Mouse (Mus musculus) midbrain, embryonic 13.5 days (tissue): ENCODE results near the gene Gpr137. TPM values are rescaled to one million over a fixed set of nuclear protein-coding genes. Genes with fewer than 3 reads are reported as not detected.
"Not testable (repeated sequence)": the region's sequence is repeated elsewhere in the genome, so short reads cannot be mapped to it uniquely, and the experiment has no call there.

ENCODE experiments used
- ATAC-seq: fragments of 200-750 bp; cut with Nextera tagmentation; 2 replicates; pipeline ENCODE4 v1.8.0; 2017; ENCODE audit warnings: mild to moderate bottlenecking, moderate TSS enrichment, moderate library complexity
- H3K27ac ChIP-seq: fragments of 300-500 bp; sonication (generic); 2 replicates; pipeline ENCODE4 v1.5.1; 2015; ENCODE audit warnings: inconsistent platforms, mild to moderate bottlenecking, moderate library complexity
- H3K27me3 ChIP-seq: fragments of 300-500 bp; sonication (generic); 2 replicates; pipeline ENCODE4 v1.6.1; 2015; ENCODE audit warnings: mild to moderate bottlenecking, inconsistent platforms
- H3K36me3 ChIP-seq: fragments of 300-500 bp; sonication (generic); 2 replicates; pipeline ENCODE4 v1.6.1; 2015; ENCODE audit warnings: mild to moderate bottlenecking, inconsistent platforms
- H3K4me1 ChIP-seq: fragments of 300-500 bp; sonication (generic); replicated peaks from 2 replicates; pipeline ENCODE4 v1.6.1; 2015; ENCODE audit warnings: inconsistent platforms
- H3K4me2 ChIP-seq: fragments of 300-500 bp; sonication (generic); replicated peaks from 2 replicates; pipeline ENCODE4 v1.6.1; 2015; ENCODE audit warnings: moderate library complexity, mild to moderate bottlenecking, inconsistent platforms
- H3K4me3 ChIP-seq: fragments of 300-500 bp; sonication (generic); replicated peaks from 2 replicates; pipeline ENCODE4 v1.5.1; 2015; ENCODE audit warnings: mild to moderate bottlenecking, inconsistent platforms
- H3K9ac ChIP-seq: fragments of 300-500 bp; sonication (generic); replicated peaks from 2 replicates; pipeline ENCODE4 v1.6.1; 2015; ENCODE audit warnings: mild to moderate bottlenecking, inconsistent platforms
- H3K9me3 ChIP-seq: fragments of 300-500 bp; sonication (generic); 2 replicates; pipeline ENCODE4 v1.6.1; 2016; ENCODE audit warnings: mild to moderate bottlenecking, inconsistent platforms
- WGBS: fragments of 180-500 bp; shearing (Covaris S2); methylation state at CpG from one replicate; pipeline ENCODE4 v1.1.7; 2015; 5-methylcytosine and 5-hydroxymethylcytosine counted together
- polyA plus RNA-seq: library from polyadenylated mRNA; unstranded; fragments of >200 nt; fragmentation: Nextera tagmentation; extraction: Ambion mirVana; gene quantifications from 2 replicates; pipeline ENCODE4 v1.2.1, GENCODE M21; 2015

Gene Gpr137
- 46.1 and 50.3 TPM in 2 replicates for polyA plus RNA-seq

GRCm38 (mm10) chr19:6942249-6942691 lies at the start of gene Gpr137:
Gpr137 (minus strand) TSS chr19:6942480.
- H3K9ac ChIP-seq, result peak within 1 kb of the TSS; percentile 96
- H3K27me3 ChIP-seq, result no peaks in the 10 kb centered on the region
- H3K27ac ChIP-seq, result peak within 1 kb of the TSS; percentile 98
- peak; percentile 85 for ATAC-seq
- peak within 1 kb of the TSS; percentile 83 for H3K4me3 ChIP-seq
- no peaks in the 10 kb centered on the region for H3K9me3 ChIP-seq
- peaks cover 13% of the 10 kb centered on the region for H3K36me3 ChIP-seq
- H3K4me1 ChIP-seq, result peaks cover 50% of the 10 kb centered on the region
- WGBS, result under 1% methylated on average over 27 of the region's 27 CpGs
- peak within 1 kb of the TSS; percentile 99 for H3K4me2 ChIP-seq

GRCm38 (mm10) chr19:6991166-6991565 lies 48.9 kb upstream of the Gpr137 start:
- ATAC-seq, result not testable (repeated sequence)

GRCm38 (mm10) chr19:6990712-6991111 lies 48.4 kb upstream of the Gpr137 start:
- Histone ChIP-seq H3K27me3 (no peaks in the 10 kb centered on the region), H3K9me3 (no peaks in the 10 kb centered on the region), H3K4me2 (no peak overlapping the region), H3K36me3 (peaks cover 5% of the 10 kb centered on the region; the same call in 1 of the 2 replicates), H3K27ac (no peak overlapping the region), H3K9ac (no peak overlapping the region), H3K4me3 (no peak overlapping the region), H3K4me1 (peaks cover 51% of the 10 kb centered on the region)
- 93% methylated on average over 6 of the region's 6 CpGs for WGBS
- ATAC-seq, result no peak

More at GRCm38 (mm10) chr19:6991166-6991565, 48.9 kb upstream of the Gpr137 start:
- H3K9me3 ChIP-seq, H3K27me3 ChIP-seq, H3K27ac ChIP-seq, H3K36me3 ChIP-seq, H3K4me2 ChIP-seq, H3K9ac ChIP-seq, H3K4me3 ChIP-seq: not testable (repeated sequence)
- 95% methylated on average over 6 of the region's 6 CpGs for WGBS
- peaks cover 50% of the 10 kb centered on the region for H3K4me1 ChIP-seq

GRCm38 (mm10) chr19:6989251-6989650 lies 47.0 kb upstream of the Gpr137 start:
- ATAC-seq, result no peak
- no peaks in the 10 kb centered on the region for H3K27me3 ChIP-seq
- no peak overlapping the region for H3K4me3 ChIP-seq
- no peak overlapping the region for H3K4me2 ChIP-seq
- no peak overlapping the region for H3K27ac ChIP-seq
- 87% methylated on average over 8 of the region's 8 CpGs for WGBS
- peaks cover 37% of the 10 kb centered on the region for H3K4me1 ChIP-seq
- peaks cover 16% of the 10 kb centered on the region for H3K36me3 ChIP-seq
- H3K9ac ChIP-seq, result no peak overlapping the region
- no peaks in the 10 kb centered on the region for H3K9me3 ChIP-seq

- H3K4me1 ChIP-seq, result peaks cover 30% of the 10 kb centered on the region
- H3K4me3 ChIP-seq, result peak overlapping the region; percentile 81
- H3K27ac ChIP-seq, result peak overlapping the region; percentile 73
- ATAC-seq, result no peak
- H3K9ac ChIP-seq, result peak overlapping the region; percentile 90
- no peaks in the 10 kb centered on the region for H3K27me3 ChIP-seq
- H3K4me2 ChIP-seq, result peak overlapping the region; percentile 93
- peaks cover 20% of the 10 kb centered on the region for H3K36me3 ChIP-seq
- no peaks in the 10 kb centered on the region for H3K9me3 ChIP-seq
- WGBS, result 9% methylated on average over 8 of the region's 8 CpGs
These were observed 45.6 kb upstream of the Gpr137 start for GRCm38 (mm10) chr19:6987904-6988285.

- peak within 1 kb of the TSS; percentile 81 for H3K4me3 ChIP-seq
- H3K9ac ChIP-seq, result peak within 1 kb of the TSS; percentile 90
- H3K4me2 ChIP-seq, result peak within 1 kb of the TSS; percentile 93
- H3K9me3 ChIP-seq, result no peaks in the 10 kb centered on the region
- peaks cover 26% of the 10 kb centered on the region for H3K36me3 ChIP-seq
- H3K27me3 ChIP-seq, result no peaks in the 10 kb centered on the region
- ATAC-seq, result peak; percentile 67
- peak within 1 kb of the TSS; percentile 73 for H3K27ac ChIP-seq
- peaks cover 27% of the 10 kb centered on the region for H3K4me1 ChIP-seq
- WGBS, result 1% methylated on average over 43 of the region's 85 CpGs
These were observed 45.0 kb upstream of the Gpr137 start, which contains the start of gene Vegfb for GRCm38 (mm10) chr19:6987061-6987903. Vegfb (minus strand) TSS chr19:6987651.

- ATAC-seq, result no peak
- peaks cover 22% of the 10 kb centered on the region for H3K4me1 ChIP-seq
- peak overlapping the region; percentile 93 for H3K4me2 ChIP-seq
- no peak overlapping the region; the same call in 1 of the 2 replicates for H3K9ac ChIP-seq
- H3K27me3 ChIP-seq, result no peaks in the 10 kb centered on the region
- peaks cover 28% of the 10 kb centered on the region for H3K36me3 ChIP-seq
- H3K4me3 ChIP-seq, result peak overlapping the region; percentile 81; the same call in 1 of the 2 replicates
- H3K27ac ChIP-seq, result no peak overlapping the region
- WGBS, result 85% methylated on average over 10 of the region's 10 CpGs
- no peaks in the 10 kb centered on the region for H3K9me3 ChIP-seq
These were observed 43.9 kb upstream of the Gpr137 start for GRCm38 (mm10) chr19:6985951-6986708.

GRCm38 (mm10) chr19:6985300-6985699 lies 43.0 kb upstream of the Gpr137 start:
- no peak for ATAC-seq
- no peak overlapping the region for H3K4me2 ChIP-seq

GRCm38 (mm10) chr19:6983621-6984020 lies 41.3 kb upstream of the Gpr137 start:
- no peaks in the 10 kb centered on the region for H3K9me3 ChIP-seq
- no peaks in the 10 kb centered on the region for H3K27me3 ChIP-seq
- ATAC-seq, result no peak
- H3K4me1 ChIP-seq, result peaks cover 39% of the 10 kb centered on the region
- no peak overlapping the region for H3K9ac ChIP-seq
- peaks cover 26% of the 10 kb centered on the region for H3K36me3 ChIP-seq
- H3K4me3 ChIP-seq, result no peak overlapping the region
- no peak overlapping the region for H3K27ac ChIP-seq
- WGBS, result 51% methylated on average over 5 of the region's 5 CpGs
- H3K4me2 ChIP-seq, result no peak overlapping the region

More at GRCm38 (mm10) chr19:6985300-6985699, 43.0 kb upstream of the Gpr137 start:
- no peak overlapping the region for H3K4me3 ChIP-seq
- no peak overlapping the region for H3K9ac ChIP-seq
- H3K27me3 ChIP-seq, result no peaks in the 10 kb centered on the region
- no peak overlapping the region for H3K27ac ChIP-seq
- peaks cover 28% of the 10 kb centered on the region for H3K36me3 ChIP-seq
- no peaks in the 10 kb centered on the region for H3K9me3 ChIP-seq
- H3K4me1 ChIP-seq, result peaks cover 28% of the 10 kb centered on the region
- WGBS, result 83% methylated on average over 19 of the region's 19 CpGs

- 85% methylated on average over 4 of the region's 4 CpGs for WGBS
- H3K9ac ChIP-seq, result no peak overlapping the region
- H3K4me3 ChIP-seq, result 0 out of 2 replicates have a peak overlapping the region, but pooled peaks have one; percentile 65
These were observed 39.2 kb upstream of the Gpr137 start for GRCm38 (mm10) chr19:6981465-6981864.

GRCm38 (mm10) chr19:6980381-6981093 lies 38.3 kb upstream of the Gpr137 start, which contains the start of gene Fkbp2:
Fkbp2 (minus strand) TSS chr19:6980501.
- Histone ChIP-seq H3K36me3 (peaks cover 44% of the 10 kb centered on the region), H3K9ac (peak within 1 kb of the TSS; percentile 79), H3K27me3 (no peaks in the 10 kb centered on the region), H3K9me3 (no peaks in the 10 kb centered on the region), H3K4me2 (peak within 1 kb of the TSS; percentile 87), H3K4me3 (peak within 1 kb of the TSS; percentile 65), H3K27ac (peak within 1 kb of the TSS; percentile 97), H3K4me1 (peaks cover 47% of the 10 kb centered on the region)
- peak; percentile 85 for ATAC-seq
- WGBS, result 1% methylated on average over 38 of the region's 38 CpGs

More at GRCm38 (mm10) chr19:6981465-6981864, 39.2 kb upstream of the Gpr137 start:
- H3K27me3 ChIP-seq, result no peaks in the 10 kb centered on the region
- peaks cover 46% of the 10 kb centered on the region for H3K36me3 ChIP-seq
- 0 out of 2 replicates have a peak overlapping the region, but pooled peaks have one; percentile 87 for H3K4me2 ChIP-seq
- no peak overlapping the region for H3K27ac ChIP-seq
- no peaks in the 10 kb centered on the region for H3K9me3 ChIP-seq
- peaks cover 45% of the 10 kb centered on the region for H3K4me1 ChIP-seq
- ATAC-seq, result no peak
